Mouse (Mus musculus) embryonic facial prominence, embryonic 10.5 days (tissue): ENCODE measurements at regions not wholly inside any gene's neighbourhood (a gene's known extent, or its start where the extent isn't known, plus 50 kb on each side); places are given as distances from the start of the nearest gene placed in this dataset.

Experiments
- DNase-seq: peaks from one replicate; pipeline ENCODE4 v3.0.0-alpha.2; 2017; ENCODE audit warnings: low spot score
- H3K27ac ChIP-seq: fragments of 300-500 bp; sonication (generic); replicated peaks from 2 replicates; pipeline ENCODE4 v1.5.1; 2016; ENCODE audit warnings: mild to moderate bottlenecking
- H3K27me3 ChIP-seq: fragments of 300-500 bp; sonication (generic); replicated peaks from 2 replicates; pipeline ENCODE4 v1.6.1; 2016; ENCODE audit warnings: low read depth, mild to moderate bottlenecking; ENCODE audit not compliant: poor library complexity, severe bottlenecking
- H3K36me3 ChIP-seq: fragments of 300-500 bp; sonication (generic); replicated peaks from 2 replicates; pipeline ENCODE4 v1.6.1; 2016; ENCODE audit warnings: mild to moderate bottlenecking, moderate library complexity
- H3K4me1 ChIP-seq: fragments of 300-500 bp; sonication (generic); 2 replicates; pipeline ENCODE4 v1.6.1; 2016
- H3K4me3 ChIP-seq: fragments of 300-500 bp; sonication (generic); 2 replicates; pipeline ENCODE4 v1.5.1; 2016; ENCODE audit warnings: mild to moderate bottlenecking, moderate library complexity
- H3K9me3 ChIP-seq: fragments of 300-500 bp; sonication (generic); 2 replicates; pipeline ENCODE4 v1.6.1; 2016; ENCODE audit warnings: mild to moderate bottlenecking
- WGBS: fragments of 180-500 bp; shearing (Covaris S2); methylation state at CpG from one replicate; pipeline ENCODE4 v1.1.7; 2016; 5-methylcytosine and 5-hydroxymethylcytosine counted together

- no peak for DNase-seq
- Histone ChIP-seq H3K4me3 (no peak overlapping the region), H3K36me3 (no peaks in the 10 kb centered on the region), H3K9me3 (no peaks in the 10 kb centered on the region), H3K27ac (no peak overlapping the region), H3K27me3 (no peaks in the 10 kb centered on the region), H3K4me1 (peaks cover 2% of the 10 kb centered on the region; the same call in 1 of the 2 replicates)
- WGBS: 91% methylated on average over 8 of the region's 8 CpGs
Measured at GRCm38 (mm10) chr5:51894159-51894558, 296.2 kb downstream of the Dhx15 start.

DNA sequence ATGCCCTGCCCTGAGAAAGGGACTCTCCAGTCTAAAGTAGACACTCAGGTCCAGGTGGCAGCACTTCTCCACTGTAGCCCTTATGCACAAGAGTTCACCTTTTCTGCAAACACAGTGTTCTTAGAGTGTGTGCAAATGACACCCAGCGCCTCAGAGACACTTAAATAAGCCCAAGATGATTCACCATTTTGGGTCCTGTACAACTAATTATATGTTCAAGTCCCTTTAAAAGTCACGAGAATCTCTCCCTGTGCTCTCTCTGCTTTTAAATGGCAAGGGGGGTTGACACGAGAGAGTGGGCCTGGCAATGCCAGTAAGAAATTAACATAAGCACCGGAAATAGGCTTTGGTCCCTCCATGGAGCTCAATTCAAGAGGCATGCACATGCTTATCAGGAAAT is 299.0 kb downstream of the Dhx15 start:
- no peak overlapping the region for H3K4me3 ChIP-seq
- H3K27ac ChIP-seq: no peak overlapping the region
- no peaks in the 10 kb centered on the region for H3K27me3 ChIP-seq
- 0 out of 2 replicates have a peak, but pooled peaks cover 5% of the 10 kb centered on the region for H3K4me1 ChIP-seq
- DNase-seq: no peak
- WGBS: 86% methylated on average over 4 of the region's 4 CpGs
- no peaks in the 10 kb centered on the region for H3K9me3 ChIP-seq
- no peaks in the 10 kb centered on the region for H3K36me3 ChIP-seq

- Histone ChIP-seq H3K4me1 (0 out of 2 replicates have a peak, but pooled peaks cover 5% of the 10 kb centered on the region), H3K4me3 (no peak overlapping the region), H3K36me3 (no peaks in the 10 kb centered on the region), H3K9me3 (no peaks in the 10 kb centered on the region), H3K27me3 (no peaks in the 10 kb centered on the region), H3K27ac (no peak overlapping the region)
- no peak for DNase-seq
- WGBS: 44% methylated on average over 7 of the region's 7 CpGs
Measured at GRCm38 (mm10) chr5:51888404-51888803, 301.9 kb downstream of the Dhx15 start.

DNA sequence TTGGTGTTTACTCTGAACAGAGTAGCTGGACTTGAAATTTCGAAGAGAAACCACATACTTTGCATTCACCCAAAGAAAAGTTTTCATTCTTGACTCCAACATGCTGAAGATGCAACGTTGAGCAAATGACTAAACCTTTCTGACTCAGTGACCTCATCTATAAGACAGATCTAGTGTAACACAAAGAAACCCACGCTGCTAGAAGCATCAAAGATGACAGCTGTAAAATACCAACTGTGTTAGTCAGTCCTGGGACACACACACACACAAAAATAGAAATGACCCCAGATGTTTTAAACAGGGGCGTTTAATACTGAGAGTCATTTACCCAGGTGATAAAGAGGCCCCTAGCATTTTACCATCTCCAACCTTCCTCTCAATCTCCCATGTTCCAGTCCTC is 307.7 kb downstream of the Dhx15 start:
- no peak overlapping the region for H3K27ac ChIP-seq
- DNase-seq: no peak
- H3K4me3 ChIP-seq: no peak overlapping the region
- WGBS: 78% methylated on average over 4 of the region's 4 CpGs
- H3K27me3 ChIP-seq: no peaks in the 10 kb centered on the region
- H3K36me3 ChIP-seq: no peaks in the 10 kb centered on the region
- H3K9me3 ChIP-seq: no peaks in the 10 kb centered on the region
- no peaks in the 10 kb centered on the region for H3K4me1 ChIP-seq

DNA sequence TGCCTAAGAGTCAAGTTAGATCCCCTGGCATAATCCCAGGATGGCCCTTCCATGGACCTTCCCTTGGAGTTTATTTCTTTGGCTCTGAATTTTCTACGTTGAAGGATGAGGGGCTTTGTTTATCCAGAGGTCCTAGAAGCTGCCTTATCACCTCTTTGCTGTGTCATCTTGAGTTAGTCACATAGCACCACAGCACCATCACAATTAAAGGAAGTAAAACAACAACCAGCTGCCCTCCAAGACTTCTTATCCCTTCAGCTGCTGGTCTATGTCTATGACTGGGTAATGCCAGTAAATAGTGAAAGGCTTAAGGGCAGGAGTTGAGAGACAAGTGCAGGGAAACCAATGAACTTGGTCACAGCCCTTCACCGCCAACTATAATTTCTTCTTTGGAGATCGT is 308.1 kb downstream of the Dhx15 start:
- Histone ChIP-seq H3K9me3 (no peaks in the 10 kb centered on the region), H3K4me1 (no peaks in the 10 kb centered on the region), H3K4me3 (no peak overlapping the region), H3K27ac (no peak overlapping the region), H3K36me3 (no peaks in the 10 kb centered on the region), H3K27me3 (no peaks in the 10 kb centered on the region)
- WGBS: 85% methylated on average over 3 of the region's 3 CpGs
- no peak for DNase-seq

GRCm38 (mm10) chr5:51876846-51877245 is 309.3 kb upstream of the Ppargc1a start:
- WGBS: 87% methylated on average over 2 of the region's 2 CpGs
- no peak for DNase-seq

DNA sequence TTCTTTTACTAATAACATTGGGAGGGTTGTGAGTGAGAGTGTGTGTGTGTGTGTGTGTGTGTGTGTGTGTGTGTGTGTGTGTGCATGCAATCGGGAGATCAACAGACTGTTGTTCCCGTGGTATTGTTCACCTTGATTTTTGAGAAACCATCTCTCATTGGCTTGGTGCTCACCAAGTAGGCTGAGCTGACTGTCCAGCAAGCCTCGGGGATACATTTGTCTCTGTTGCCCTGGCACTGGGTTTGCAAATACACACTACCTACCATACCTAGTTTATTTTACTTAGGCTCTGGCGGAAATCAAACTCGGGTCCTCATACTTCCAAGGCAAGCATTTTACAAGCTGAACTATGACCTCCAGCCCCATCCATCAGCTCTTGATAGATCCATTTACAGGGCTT is 306.0 kb upstream of the Ppargc1a start:
- Histone ChIP-seq H3K9me3 (no peaks in the 10 kb centered on the region), H3K36me3 (no peaks in the 10 kb centered on the region), H3K27me3 (no peaks in the 10 kb centered on the region), H3K4me1 (no peaks in the 10 kb centered on the region), H3K4me3 (no peak overlapping the region), H3K27ac (no peak overlapping the region)
- DNase-seq: no peak
- WGBS: 84% methylated on average over 5 of the region's 5 CpGs

More at GRCm38 (mm10) chr5:51876846-51877245, 309.3 kb upstream of the Ppargc1a start:
- no peaks in the 10 kb centered on the region for H3K36me3 ChIP-seq
- H3K9me3 ChIP-seq: no peaks in the 10 kb centered on the region
- H3K4me3 ChIP-seq: no peak overlapping the region
- no peak overlapping the region for H3K27ac ChIP-seq
- H3K4me1 ChIP-seq: no peaks in the 10 kb centered on the region
- no peaks in the 10 kb centered on the region for H3K27me3 ChIP-seq

DNA sequence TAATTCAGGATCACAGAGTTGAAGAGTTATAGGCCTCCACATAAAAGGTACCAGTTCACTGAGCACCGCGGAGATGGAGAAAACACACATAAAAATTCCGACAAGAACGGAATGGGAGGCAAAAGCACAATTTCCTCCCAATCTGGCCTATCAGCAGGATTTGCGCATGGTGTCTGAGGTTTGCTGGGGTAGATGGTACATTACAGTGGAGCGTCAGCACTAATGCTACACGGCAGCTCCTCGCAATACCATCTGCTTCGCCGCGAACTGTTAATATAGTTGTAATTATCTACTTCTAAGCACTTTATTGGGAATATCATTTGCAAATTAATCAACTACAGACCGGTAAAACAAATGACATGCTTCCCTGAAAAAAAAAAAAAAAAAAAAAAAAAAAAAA is 304.2 kb upstream of the Ppargc1a start:
- no peak overlapping the region for H3K27ac ChIP-seq
- no peaks in the 10 kb centered on the region for H3K27me3 ChIP-seq
- 95% methylated on average over 12 of the region's 12 CpGs for WGBS
- DNase-seq: no peak
- no peak overlapping the region for H3K4me3 ChIP-seq
- no peaks in the 10 kb centered on the region for H3K36me3 ChIP-seq
- H3K4me1 ChIP-seq: no peaks in the 10 kb centered on the region
- H3K9me3 ChIP-seq: no peaks in the 10 kb centered on the region

- Histone ChIP-seq H3K27ac (no peak overlapping the region), H3K4me1 (no peaks in the 10 kb centered on the region), H3K27me3 (no peaks in the 10 kb centered on the region), H3K4me3 (no peak overlapping the region), H3K9me3 (no peaks in the 10 kb centered on the region), H3K36me3 (no peaks in the 10 kb centered on the region)
- DNase-seq: no peak
- 92% methylated on average over 18 of the region's 18 CpGs for WGBS
Measured at GRCm38 (mm10) chr5:51868223-51868713, 300.7 kb upstream of the Ppargc1a start.

- Histone ChIP-seq H3K36me3 (no peaks in the 10 kb centered on the region), H3K4me3 (no peak overlapping the region), H3K27ac (no peak overlapping the region), H3K27me3 (no peaks in the 10 kb centered on the region), H3K4me1 (no peaks in the 10 kb centered on the region), H3K9me3 (no peaks in the 10 kb centered on the region)
- WGBS: 83% methylated on average over 2 of the region's 2 CpGs
- DNase-seq: no peak
Measured at GRCm38 (mm10) chr5:51866002-51866401, 298.5 kb upstream of the Ppargc1a start.

- 69% methylated on average over 5 of the region's 5 CpGs for WGBS
- DNase-seq: no peak
Measured at GRCm38 (mm10) chr5:51860496-51860895, 293.0 kb upstream of the Ppargc1a start.

DNA sequence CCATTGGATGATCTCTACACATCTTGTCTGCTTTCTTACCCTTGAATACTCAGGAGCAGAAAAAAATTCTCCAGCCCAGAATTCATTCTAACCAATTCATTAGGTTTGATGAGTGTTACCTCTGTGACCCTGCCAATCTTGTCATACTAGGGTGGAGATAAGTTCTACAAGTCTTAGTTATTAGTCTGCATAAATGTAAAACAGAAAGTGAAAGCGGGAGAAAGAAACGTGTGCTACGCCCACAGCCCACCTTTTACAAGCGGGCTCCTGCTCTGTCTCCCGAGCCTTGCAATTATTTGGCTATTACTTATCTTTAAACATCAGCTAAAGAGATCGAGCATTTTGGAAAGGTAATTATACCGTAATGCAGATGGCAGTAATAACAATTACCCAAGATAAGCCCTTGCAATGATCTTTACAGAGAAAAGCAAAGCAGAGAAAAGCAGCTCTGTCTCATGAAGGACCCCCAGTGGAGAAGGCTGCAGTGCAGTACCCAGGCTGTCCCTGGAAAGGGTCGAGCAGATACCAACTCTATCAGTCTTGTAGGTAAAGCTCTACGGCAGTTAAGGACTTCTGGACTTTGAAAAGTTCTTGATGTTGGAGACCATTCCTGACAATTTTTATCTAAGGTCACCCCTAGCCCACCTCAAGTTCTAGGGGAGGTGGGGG is 286.1 kb upstream of the Ppargc1a start:
- Histone ChIP-seq H3K4me3 (no peak overlapping the region), H3K4me1 (no peaks in the 10 kb centered on the region), H3K9me3 (no peaks in the 10 kb centered on the region), H3K27me3 (no peaks in the 10 kb centered on the region), H3K36me3 (no peaks in the 10 kb centered on the region), H3K27ac (no peak overlapping the region)
- no peak for DNase-seq
- 70% methylated on average over 9 of the region's 9 CpGs for WGBS

More at GRCm38 (mm10) chr5:51860496-51860895, 293.0 kb upstream of the Ppargc1a start:
- Histone ChIP-seq H3K4me3 (no peak overlapping the region), H3K27ac (no peak overlapping the region), H3K27me3 (no peaks in the 10 kb centered on the region), H3K36me3 (no peaks in the 10 kb centered on the region), H3K4me1 (no peaks in the 10 kb centered on the region), H3K9me3 (no peaks in the 10 kb centered on the region)

GRCm38 (mm10) chr5:51850091-51850490 is 282.6 kb upstream of the Ppargc1a start:
- Histone ChIP-seq H3K9me3 (no peaks in the 10 kb centered on the region), H3K4me1 (no peaks in the 10 kb centered on the region), H3K27ac (no peak overlapping the region), H3K36me3 (no peaks in the 10 kb centered on the region), H3K4me3 (no peak overlapping the region), H3K27me3 (no peaks in the 10 kb centered on the region)
- WGBS: 92% methylated on average over 9 of the region's 9 CpGs
- DNase-seq: no peak
